Mouse (Mus musculus): ENCODE data around the gene Sema4b. TPM values are rescaled to one million over a fixed set of nuclear protein-coding genes. Genes with fewer than 3 reads are reported as not detected.

Gene Sema4b
- total and polyA plus RNA-seq, 3 experiments, result 1.5 to 9.4 (median 6.7) TPM

- H3K4me1 ChIP-seq (ENCODE audit: control insufficient read depth in 1 of 2, insufficient read depth in 2 of 2), result peaks cover 3 to 30% of the 10 kb centered on the region in 2 experiments; a peak in 2 of 4 replicates
- H3K9me3 ChIP-seq (replicated peaks; ENCODE audit: low read length), result no peaks in the 10 kb centered on the region
- no peak for DNase-seq (ENCODE audit: extremely low read depth)
- in situ Hi-C loops (cut with MboI; ENCODE audit: low pct_ligation_motif_present, low pct_unique_long_range_greater_than_20kb, low sequenced_read_pairs), result loop anchor here (25.0 kb wide), 1 partner anchor 252 kb away; the partner anchor contains the start of gene Zfp710
- H3K9ac ChIP-seq (ENCODE audit: insufficient read depth, low read depth), result no peak overlapping the region
- TF ChIP-seq CTCF (conservative IDR thresholded peaks at IDR 0.05 in 1 of 2, IDR thresholded peaks at IDR 0.05 in 1 of 2; ENCODE audit: low read depth in 2 of 2, low read length in 2 of 2) (no peak), MAZ (IDR thresholded peaks at IDR 0.05; ENCODE audit: low read depth, low read length) (no peak), JUND (conservative IDR thresholded peaks at IDR 0.05; ENCODE audit: low read depth, low read length) (no peak), JUN (IDR thresholded peaks at IDR 0.05; ENCODE audit: insufficient read depth, low read depth, low read length) (no peak), USF1 (IDR thresholded peaks at IDR 0.05; ENCODE audit: low read depth, low read length) (no peak), RAD21 (IDR thresholded peaks at IDR 0.05; ENCODE audit: low read depth, low read length) (no peak), ZC3H11A (IDR thresholded peaks at IDR 0.05; ENCODE audit: low read depth, low read length) (no peak), MAFK (IDR thresholded peaks at IDR 0.05; ENCODE audit: insufficient replicate concordance, low read length) (no peak), GABPA (IDR thresholded peaks at IDR 0.05; ENCODE audit: insufficient replicate concordance, low read depth, low read length) (no peak), MXI1 (IDR thresholded peaks at IDR 0.05; ENCODE audit: low read depth, low read length) (no peak), NELFE (IDR thresholded peaks at IDR 0.05; ENCODE audit: low read depth, low read length) (no peak), RCOR1 (conservative IDR thresholded peaks at IDR 0.05; ENCODE audit: low read depth, low read length) (no peak), CHD1 (IDR thresholded peaks at IDR 0.05; ENCODE audit: low read depth, low read length) (no peak)
- dilution Hi-C loops (cut with MboI; ENCODE audit: extremely low pct_ligation_motif_present, extremely low pct_unique_long_range_greater_than_20kb, low sequenced_read_pairs), result no loop called here
- no peak overlapping the region for H3K27ac ChIP-seq (ENCODE audit: insufficient read depth, low read depth)
- H3K4me2 ChIP-seq (ENCODE audit: insufficient read depth, low read depth, poor library complexity, severe bottlenecking), result no peak overlapping the region
- H3K36me3 ChIP-seq (replicated peaks in 1 of 2; ENCODE audit: control insufficient read depth in 1 of 2, insufficient read depth in 1 of 2, low read length in 1 of 2), result peaks cover 32 to 41% of the 10 kb centered on the region in 2 experiments
- peaks cover 25% of the 10 kb centered on the region for H3K79me2 ChIP-seq (replicated peaks; ENCODE audit: control insufficient read depth, extremely low read depth, insufficient read depth, poor library complexity, severe bottlenecking)
- H3K4me3 ChIP-seq (replicated peaks in 1 of 3; ENCODE audit: low read depth in 2 of 3, low read length in 2 of 3, poor library complexity in 1 of 3), result no peak overlapping the region
- H3K27me3 ChIP-seq (replicated peaks), result no peaks in the 10 kb centered on the region
Observed at GRCm38 (mm10) chr7:80264606-80265005, 78.0 kb downstream of the Sema4b start.

- Histone ChIP-seq H3K9ac (ENCODE audit: insufficient read depth, low read depth) (no peak overlapping the region), H3K36me3 (replicated peaks in 1 of 2; ENCODE audit: control insufficient read depth in 1 of 2, insufficient read depth in 1 of 2, low read length in 1 of 2) (peaks cover 37 to 56% of the 10 kb centered on the region in 2 experiments), H3K27ac (ENCODE audit: insufficient read depth, low read depth) (no peak overlapping the region), H3K9me3 (replicated peaks; ENCODE audit: low read length) (no peaks in the 10 kb centered on the region), H3K4me1 (ENCODE audit: control insufficient read depth in 1 of 2, insufficient read depth in 2 of 2) (peaks cover 9 to 40% of the 10 kb centered on the region in 2 experiments; a peak in 3 of 4 replicates), H3K27me3 (replicated peaks) (no peaks in the 10 kb centered on the region), H3K4me3 (replicated peaks in 1 of 3; ENCODE audit: low read depth in 2 of 3, low read length in 2 of 3, poor library complexity in 1 of 3) (no peak overlapping the region), H3K4me2 (ENCODE audit: insufficient read depth, low read depth, poor library complexity, severe bottlenecking) (no peak overlapping the region), H3K79me2 (replicated peaks; ENCODE audit: control insufficient read depth, extremely low read depth, insufficient read depth, poor library complexity, severe bottlenecking) (peaks cover 26% of the 10 kb centered on the region)
- dilution Hi-C loops (cut with MboI; ENCODE audit: extremely low pct_ligation_motif_present, extremely low pct_unique_long_range_greater_than_20kb, low sequenced_read_pairs) (no loop called here), in situ Hi-C loops (cut with MboI; ENCODE audit: low pct_ligation_motif_present, low pct_unique_long_range_greater_than_20kb, low sequenced_read_pairs) (loop anchor here (25.0 kb wide), 1 partner anchor 255 kb away; the partner anchor contains the start of gene Zfp710)
- DNase-seq (ENCODE audit: extremely low read depth), result no peak
- TF ChIP-seq EP300 (IDR thresholded peaks at IDR 0.05; ENCODE audit: low read length) (no peak), ETS1 (conservative IDR thresholded peaks at IDR 0.05; ENCODE audit: low read depth, low read length) (no peak), NRF1 (IDR thresholded peaks at IDR 0.05; ENCODE audit: low read depth, low read length) (no peak), UBTF (IDR thresholded peaks at IDR 0.05; ENCODE audit: low read depth, low read length) (no peak), SIN3A (IDR thresholded peaks at IDR 0.05; ENCODE audit: low read length) (no peak), USF1 (IDR thresholded peaks at IDR 0.05; ENCODE audit: low read depth, low read length) (no peak), TCF12 (IDR thresholded peaks at IDR 0.05; ENCODE audit: low read depth, low read length) (no peak), ZNF384 (IDR thresholded peaks at IDR 0.05; ENCODE audit: low read depth, low read length) (no peak), MEF2A (IDR thresholded peaks at IDR 0.05; ENCODE audit: borderline replicate concordance, low read depth, low read length) (no peak), IRF4 (IDR thresholded peaks at IDR 0.05; ENCODE audit: low read depth, low read length) (no peak), PAX5 (IDR thresholded peaks at IDR 0.05; ENCODE audit: low read length) (no peak)
Observed at GRCm38 (mm10) chr7:80267764-80268163, 81.1 kb downstream of the Sema4b start.
